Mouse (Mus musculus): ENCODE measurements around the gene Mesp2.
"Not testable (repeated sequence)": the region's sequence is repeated elsewhere in the genome, so short reads cannot be mapped to it uniquely, and the experiment has no call there.

Mesp2 gene

GRCm38 (mm10) chr7:79810611-79811506, at the start of gene Mesp2:
Gene Mesp2, plus strand, starts transcription at chr7:79810727.
- in situ Hi-C loops (cut with MboI, MseI): no loop called here

DNA sequence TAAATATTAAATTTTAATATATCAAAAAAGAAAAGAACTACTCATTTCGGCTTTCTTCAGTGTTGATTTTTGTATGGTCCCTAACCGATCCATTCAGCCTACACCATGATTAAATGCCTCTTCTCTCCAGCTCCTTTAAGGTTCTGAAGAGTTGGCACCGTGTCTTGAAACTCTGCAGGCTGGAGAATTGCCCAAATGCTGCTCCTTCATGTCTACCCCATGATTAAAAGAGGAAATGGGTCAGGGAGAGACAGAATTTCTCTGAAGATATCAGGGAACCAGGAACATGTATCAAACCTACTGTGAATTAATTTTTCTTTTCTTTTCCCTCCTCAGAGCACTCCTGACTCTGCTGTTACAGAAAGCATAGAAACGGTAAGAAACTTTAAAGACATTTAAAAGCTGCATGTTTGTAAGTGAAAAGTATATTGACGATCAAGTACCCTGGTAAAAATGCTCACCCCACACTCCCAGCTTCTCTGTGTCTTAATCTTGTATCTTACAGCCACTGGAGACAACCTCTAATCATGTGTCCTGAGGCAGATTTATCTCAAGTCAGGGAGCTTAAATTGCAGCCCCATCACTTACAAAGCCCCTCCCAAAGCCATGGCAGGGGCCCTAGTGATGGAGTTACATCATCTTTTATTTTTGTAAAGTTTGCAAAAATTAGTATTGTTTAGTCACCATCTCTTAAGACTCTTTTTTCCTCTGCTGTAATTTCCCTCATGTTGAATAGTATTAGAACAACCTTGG, 49.2 kb upstream of the Mesp2 start:
- in situ Hi-C loops (cut with MboI, MseI): no loop called here

DNA sequence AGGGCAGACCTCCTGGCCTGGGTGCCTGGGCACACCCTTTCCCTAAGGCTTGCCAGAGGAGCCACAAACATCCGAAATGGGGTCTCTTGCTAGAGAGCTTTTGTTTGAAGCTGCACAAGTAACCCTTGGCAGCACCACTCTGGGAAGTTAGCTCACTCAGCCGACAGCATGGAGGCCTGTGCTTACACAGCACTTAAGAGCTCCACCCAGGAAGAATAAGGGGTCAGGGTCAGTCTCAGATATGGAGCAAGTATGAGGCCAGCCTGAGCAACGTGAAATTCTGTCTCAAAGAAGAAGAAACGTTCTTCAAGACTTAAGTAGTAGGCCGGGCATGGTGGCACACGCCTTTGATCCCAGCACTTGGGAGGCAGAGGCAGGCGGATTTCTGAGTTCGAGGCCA, 48.4 kb upstream of the Mesp2 start:
- in situ Hi-C loops (cut with MboI, MseI): no loop called here

DNA sequence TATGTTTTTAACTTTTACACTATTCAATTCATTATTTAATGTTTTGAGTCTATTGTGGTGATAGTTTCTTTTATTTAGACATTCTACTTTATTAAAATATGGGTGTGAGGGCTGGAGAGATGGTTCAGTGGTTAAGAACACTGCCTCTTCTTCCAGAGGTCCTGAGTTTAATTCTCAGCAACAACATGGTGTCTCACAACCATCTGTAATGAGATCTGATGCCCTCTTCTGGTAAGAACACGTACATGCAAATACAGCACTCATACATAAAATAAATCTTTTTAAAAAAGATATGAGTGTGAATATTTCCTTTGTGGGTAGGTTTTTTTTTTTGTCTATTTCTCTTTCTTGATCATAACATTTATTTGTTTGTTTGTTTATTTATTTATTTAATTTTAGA, 44.5 kb upstream of the Mesp2 start:
- in situ Hi-C loops (cut with MboI, MseI): no loop called here

- in situ Hi-C loops (cut with MboI, MseI): no loop called here
Measured at GRCm38 (mm10) chr7:79769664-79770063, 40.9 kb upstream of the Mesp2 start.

DNA sequence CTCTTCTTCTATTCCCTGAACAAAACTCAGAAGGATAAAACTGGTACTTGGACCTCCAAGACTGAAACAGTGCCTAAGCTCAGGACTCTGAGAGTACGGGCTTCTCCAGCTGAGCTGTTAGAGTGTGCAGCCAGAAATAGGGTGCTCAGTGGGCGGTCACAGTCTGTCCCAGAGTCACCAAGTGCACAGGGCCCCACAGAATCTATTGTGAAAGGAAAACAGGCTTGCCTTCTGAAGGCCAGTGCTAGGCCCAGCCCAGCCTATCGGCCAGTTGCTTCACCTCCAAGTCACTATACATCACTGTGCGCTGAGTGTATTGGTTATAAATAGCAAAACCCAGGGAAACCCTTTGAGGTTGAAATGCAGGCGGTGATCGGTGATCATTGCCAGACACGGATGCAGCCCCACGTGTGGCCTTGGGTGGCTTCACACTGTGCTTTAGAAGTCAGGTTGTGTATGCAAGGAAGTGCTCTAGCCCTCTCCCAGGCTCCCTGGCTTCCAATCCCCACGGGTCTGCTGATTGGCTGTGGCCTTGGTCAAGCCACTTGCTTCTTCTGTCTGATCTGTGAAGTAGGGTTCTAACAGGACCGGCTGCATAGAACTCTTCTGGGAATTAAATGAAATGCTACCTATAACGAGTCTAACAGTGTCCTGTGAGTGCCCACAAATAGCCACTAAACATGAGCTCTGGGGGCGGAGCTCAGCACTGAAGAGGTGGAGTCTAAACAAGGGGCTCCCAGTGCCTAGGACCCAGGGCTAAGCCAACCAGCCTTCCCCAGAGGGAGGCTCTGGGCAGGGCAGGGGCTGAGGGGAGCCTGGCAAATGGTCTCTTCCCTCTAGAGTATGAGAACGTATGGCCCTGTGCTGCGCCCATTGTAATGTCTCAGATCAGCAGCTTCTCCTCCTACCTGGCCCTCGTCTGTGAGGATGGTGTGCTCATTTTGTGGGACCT, 38.7 kb upstream of the Mesp2 start:
- in situ Hi-C loops (cut with MboI, MseI): no loop called here

- in situ Hi-C loops (cut with MboI, MseI): no loop called here
Measured at GRCm38 (mm10) chr7:79780647-79781626, 29.6 kb upstream of the Mesp2 start.

DNA sequence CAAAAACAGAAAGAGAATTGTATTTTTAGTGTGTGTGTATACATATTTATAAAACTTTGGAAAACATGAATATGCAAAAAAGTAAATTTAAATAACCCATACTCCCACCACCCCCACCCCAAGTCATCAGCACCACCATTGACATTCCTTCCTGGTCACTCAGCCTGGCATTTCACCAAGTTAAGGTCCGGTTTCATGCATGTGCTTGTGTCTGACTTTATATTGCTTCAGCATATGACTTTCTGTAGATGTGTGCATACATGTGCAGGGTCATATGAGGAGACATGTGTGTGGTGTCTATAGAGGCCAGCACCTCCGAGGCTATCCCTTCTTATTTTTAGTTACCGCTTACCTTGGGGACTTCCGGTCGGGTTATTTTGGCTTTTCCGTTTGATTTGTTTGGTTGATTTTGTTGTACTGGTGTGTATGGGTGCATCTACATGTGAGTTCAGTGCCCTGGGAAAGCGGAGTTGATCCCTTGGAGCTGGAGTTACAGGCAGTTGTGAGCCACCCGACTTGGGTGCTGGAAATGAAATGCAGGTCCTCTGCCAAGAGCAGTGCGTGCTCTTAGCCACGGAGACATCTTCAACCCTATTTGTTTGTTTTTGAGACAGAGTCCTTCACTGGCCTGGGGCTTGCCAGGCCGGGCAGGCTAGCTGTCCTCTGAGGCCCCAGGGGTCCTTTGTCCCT, 28.6 kb upstream of the Mesp2 start:
- in situ Hi-C loops (cut with MboI, MseI): no loop called here

DNA sequence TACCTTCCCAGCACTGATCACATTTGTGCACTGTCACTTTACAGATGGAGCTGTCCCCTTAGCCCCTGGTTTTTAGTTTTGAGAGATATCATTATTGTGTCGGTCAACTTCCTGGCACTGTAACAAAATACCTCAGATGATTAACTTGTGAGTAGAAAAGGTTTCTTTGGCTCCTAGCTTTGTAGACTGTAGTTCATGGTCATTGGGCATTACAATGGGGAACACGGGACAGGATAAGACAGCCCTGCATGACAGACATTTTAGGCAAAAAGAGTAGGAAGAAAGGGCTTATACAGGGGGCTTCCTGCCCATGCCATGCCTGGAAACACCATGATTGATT, 28.0 kb upstream of the Mesp2 start:
- in situ Hi-C loops (cut with MboI, MseI): no loop called here

- in situ Hi-C loops (cut with MboI, MseI): no loop called here
Measured at GRCm38 (mm10) chr7:79786295-79786694, 24.2 kb upstream of the Mesp2 start.

GRCm38 (mm10) chr7:79789812-79790211, 20.7 kb upstream of the Mesp2 start:
- in situ Hi-C loops (cut with MboI, MseI): not testable (repeated sequence)

DNA sequence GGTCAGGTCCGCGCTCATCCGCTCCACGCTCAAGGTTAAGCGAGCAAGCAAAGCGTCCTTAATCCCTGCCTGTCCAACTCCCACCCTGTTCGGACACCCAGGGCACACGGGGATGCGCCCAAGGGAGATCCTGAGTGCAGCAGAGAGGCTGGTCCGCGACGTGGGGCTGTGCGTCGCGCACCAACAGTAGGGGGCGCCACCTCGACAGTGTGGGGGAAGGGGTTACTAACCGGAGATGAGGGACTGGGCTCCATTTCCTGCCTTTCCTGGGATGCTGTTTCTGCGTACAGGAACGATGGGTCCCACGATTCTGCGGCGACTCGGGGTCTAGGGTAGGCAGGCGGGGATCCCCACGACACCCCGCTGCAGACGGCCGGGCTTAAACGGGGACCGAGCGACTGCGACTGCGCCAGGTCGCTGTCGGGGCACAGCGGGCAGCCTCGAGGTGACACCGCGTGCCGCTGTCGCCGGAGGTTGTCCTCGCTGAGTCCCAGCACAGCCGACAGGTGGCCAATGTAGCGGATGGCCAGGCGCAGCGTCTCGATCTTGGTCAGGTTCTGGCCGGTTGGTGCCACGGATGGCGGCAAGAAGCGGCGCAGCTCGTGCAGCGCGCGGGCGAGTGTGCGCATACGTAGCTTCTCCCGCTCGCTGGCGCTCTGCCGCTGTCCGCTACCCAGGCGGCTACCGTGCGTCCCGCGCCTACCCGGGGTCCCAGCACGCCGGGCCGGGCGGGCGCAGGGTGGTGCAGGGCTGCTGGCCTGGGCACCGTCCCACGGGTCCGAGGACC, 17.7 kb upstream of the Mesp2 start:
- in situ Hi-C loops (cut with MboI, MseI): no loop called here

DNA sequence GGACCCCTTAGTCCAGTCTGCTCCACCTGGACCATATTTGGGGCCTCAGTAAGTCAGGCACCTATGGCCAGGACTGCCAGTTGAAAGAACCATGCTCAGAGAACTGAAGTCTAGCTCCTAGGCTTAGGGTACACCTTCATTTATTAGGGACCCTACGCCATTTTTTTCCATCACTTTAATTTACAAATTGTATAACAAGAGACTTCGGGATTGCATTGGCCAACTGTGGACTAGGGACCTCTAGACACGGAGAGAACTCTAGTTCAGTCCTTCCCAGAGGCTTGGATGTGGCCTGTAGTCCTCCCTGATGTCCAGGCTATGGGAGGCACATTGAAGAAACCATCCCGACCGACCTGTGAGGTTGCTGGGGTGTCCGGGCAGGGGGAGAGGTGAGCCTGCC, 16.8 kb upstream of the Mesp2 start, which contains the start of gene Mesp1:
Mesp1 (minus strand) TSS at position 101 of the 400 bp plus-strand sequence.
- in situ Hi-C loops (cut with MboI, MseI): no loop called here

DNA sequence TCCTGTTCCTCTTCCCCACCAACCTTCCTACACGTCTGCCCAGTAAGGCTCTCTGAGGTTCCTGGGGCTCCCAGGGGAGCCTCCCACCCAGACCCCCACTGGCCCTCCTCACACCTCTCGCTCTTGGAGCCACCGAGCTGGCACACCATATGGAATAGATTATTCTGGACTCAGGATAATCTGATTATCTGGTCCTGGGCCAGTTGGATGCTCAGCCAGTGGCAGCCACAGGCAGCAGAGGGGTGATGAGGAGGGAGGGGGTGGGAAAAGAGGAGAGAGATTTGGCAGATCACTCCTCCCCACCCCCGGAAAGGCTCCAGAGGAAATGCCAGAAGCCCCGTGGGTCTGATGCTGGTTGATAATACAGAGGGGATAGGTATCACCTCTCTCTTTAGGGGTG, 11.9 kb upstream of the Mesp2 start:
- in situ Hi-C loops (cut with MboI, MseI): loop anchor here (5.0 kb wide), 1 partner anchor 114 kb away; no protein-coding TSS in a partner anchor

- in situ Hi-C loops (cut with MboI, MseI): loop anchor here (5.0 kb wide), 1 partner anchor 113 kb away; no protein-coding TSS in a partner anchor
Measured at GRCm38 (mm10) chr7:79799048-79799447, 11.5 kb upstream of the Mesp2 start.

DNA sequence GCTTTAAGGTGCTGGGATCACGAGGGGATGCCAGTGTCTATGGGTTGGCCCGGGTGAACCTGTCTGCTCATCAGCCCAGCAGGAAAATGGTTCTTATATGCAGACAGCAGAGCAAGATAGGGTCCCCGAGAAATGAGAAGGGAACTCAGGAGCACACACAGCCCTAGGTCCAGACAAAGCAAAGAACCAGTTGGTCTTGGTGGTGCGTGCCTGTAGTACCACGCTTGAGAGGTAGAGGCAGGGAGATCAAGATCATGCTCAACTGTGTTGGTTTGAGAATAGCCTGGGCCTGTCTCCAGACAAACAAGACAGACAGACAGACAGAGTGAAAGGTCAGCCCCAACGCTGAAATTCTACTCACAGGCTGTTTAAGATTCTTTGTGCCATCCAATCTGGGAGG, 11.0 kb upstream of the Mesp2 start:
- in situ Hi-C loops (cut with MboI, MseI): loop anchor here (5.0 kb wide), 1 partner anchor 113 kb away; no protein-coding TSS in a partner anchor

DNA sequence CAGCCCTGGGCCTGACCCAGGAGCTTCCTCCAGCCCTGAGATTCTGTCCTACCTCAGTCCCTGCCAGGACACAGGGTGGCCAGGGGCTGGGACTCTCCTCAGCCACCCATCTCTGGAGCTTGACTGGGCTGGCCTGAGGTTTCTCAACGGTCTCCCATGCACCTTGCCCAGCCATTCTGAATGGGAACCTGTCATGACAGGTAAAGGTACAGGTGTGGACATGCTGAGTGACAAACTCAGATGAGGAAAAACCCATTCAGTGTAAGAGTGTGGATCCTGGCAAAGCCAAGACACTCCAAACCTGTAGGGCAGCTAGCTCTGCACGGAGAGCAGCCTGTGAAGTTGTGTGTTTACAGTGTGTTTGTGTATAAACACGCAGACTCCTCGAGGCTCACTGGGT, 10.2 kb upstream of the Mesp2 start:
- in situ Hi-C loops (cut with MboI, MseI): no loop called here

- in situ Hi-C loops (cut with MboI, MseI): no loop called here
Measured at GRCm38 (mm10) chr7:79801391-79801790, 9.1 kb upstream of the Mesp2 start.

DNA sequence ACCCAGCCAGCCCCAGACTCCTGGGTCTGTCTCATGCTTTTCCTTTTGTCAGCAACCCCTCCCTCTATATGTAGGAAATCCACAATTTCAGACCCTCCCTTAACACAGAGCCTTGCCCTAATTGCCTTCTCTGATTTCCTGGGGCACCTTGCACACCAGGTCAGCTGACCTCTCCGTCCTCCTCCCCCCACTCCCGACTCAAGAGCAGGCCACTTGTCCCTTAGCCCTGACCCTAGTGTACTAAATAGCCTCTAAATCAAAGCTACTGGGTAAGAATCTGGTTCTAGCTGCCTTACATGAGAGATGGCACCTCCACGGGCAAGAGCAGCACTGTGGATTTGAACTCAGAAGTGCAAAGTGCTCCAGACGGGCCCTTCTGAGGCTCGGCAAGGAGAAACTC, 8.5 kb upstream of the Mesp2 start:
- in situ Hi-C loops (cut with MboI, MseI): no loop called here
